ENCODE assay signal across 8 mouse cellular contexts in the genomic region with DNA sequence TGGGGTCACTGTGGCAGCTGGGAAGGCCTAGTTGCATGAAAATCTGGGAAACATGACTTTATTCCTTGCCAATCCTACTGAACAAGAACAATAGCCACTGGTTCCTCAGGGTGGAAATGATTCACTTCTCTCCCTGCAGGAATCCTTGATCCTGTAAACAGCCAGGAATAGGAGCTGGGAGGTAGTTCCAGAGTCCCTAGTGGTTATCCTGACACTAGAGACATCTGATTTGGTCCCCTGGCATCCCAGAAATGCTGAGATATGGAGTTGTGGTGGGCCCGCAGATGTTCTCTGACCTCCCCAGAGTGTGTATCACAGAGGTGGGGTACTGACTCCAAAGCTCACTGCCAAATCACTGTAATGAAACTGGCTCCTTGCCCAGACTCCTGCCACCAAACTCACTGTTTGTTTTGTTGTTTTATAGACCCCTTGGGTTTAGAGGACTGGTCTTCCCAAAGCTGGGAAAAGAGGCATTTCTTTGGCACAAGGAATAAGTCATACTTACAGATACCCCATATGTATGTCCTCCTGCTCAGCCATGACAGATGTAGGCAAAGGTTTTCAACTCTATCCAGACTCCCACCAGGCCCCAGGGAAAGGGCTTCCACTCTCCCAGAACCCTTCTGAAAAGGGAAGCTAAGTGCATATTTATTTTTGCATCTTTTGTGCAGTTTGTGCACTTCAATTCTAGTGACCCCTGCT. TPM values are rescaled to one million over a fixed set of nuclear protein-coding genes. Genes with fewer than 3 reads are reported as not detected.
DNase-seq lines count a peak whose midpoint lies in the region; TF ChIP-seq lines count a peak whose summit lies in the region.
"Had no signal": no experiment of that assay in that cellular context is flagged by ENCODE, and none has a peak within 500 bp of the region (broad histone marks: within the 10 kb centered on the region; RNA-seq: fewer than 3 reads in every experiment).

No protein-coding gene starts in this region.

- DNase-seq in left cerebral cortex, postnatal 4 days = peak; percentile 61
- no peak for DNase-seq in left cerebral cortex, postnatal 25 days (ENCODE audit: low spot score in 2 of 2)
- peak; percentile 32 to 45 for DNase-seq in heart, postnatal 14 days
- no peak for DNase-seq in layer of hippocampus, postnatal 25 days (ENCODE audit: extremely low spot score in 1 of 2, low spot score in 1 of 2)
- DNase-seq in thymus, postnatal 25 days = no peak

- no peaks in the 10 kb centered on the region for H3K79me2 ChIP-seq in myocyte (ENCODE audit: control insufficient read depth, insufficient read depth)

- peak overlapping the region; percentile 93 for H3K27ac ChIP-seq in embryonic fibroblast, embryonic 13.5 days (ENCODE audit: insufficient read depth, low read length)

- H3K36me3 ChIP-seq in myocyte (ENCODE audit: control insufficient read depth, insufficient read depth) = peaks cover under 1% of the 10 kb centered on the region

- peak overlapping the region; percentile 41 for H3K4me2 ChIP-seq in myocyte (ENCODE audit: low read depth)

- no peak overlapping the region for H3K4me3 ChIP-seq in embryonic fibroblast, embryonic 13.5 days (ENCODE audit: insufficient read depth, low read length)
- no peak overlapping the region for H3K4me3 ChIP-seq in myocyte

- peaks cover 22% of the 10 kb centered on the region for H3K4me1 ChIP-seq in embryonic fibroblast, embryonic 13.5 days (ENCODE audit: control insufficient read depth, insufficient read depth, low read length)

- H3ac ChIP-seq in myocyte (ENCODE audit: control insufficient read depth, insufficient read length) = no peak overlapping the region

- no peak for TF ChIP-seq POLR2A in embryonic fibroblast, embryonic 13.5 days (IDR thresholded peaks at IDR 0.05; ENCODE audit: low read depth, low read length)
- no peak for TF ChIP-seq POLR2A in myocyte (IDR thresholded peaks at IDR 0.05; ENCODE audit: insufficient read length, low read depth)

- intact Hi-C loops in left cerebral cortex, postnatal 4 days (cut with DNase I) = no loop called here
- intact Hi-C loops in left cerebral cortex, postnatal 25 days (cut with DNase I) = no loop called here
- intact Hi-C loops in heart, postnatal 14 days (cut with DNase I) = no loop called here

- TF ChIP-seq CTCF in embryonic fibroblast, embryonic 13.5 days (IDR thresholded peaks at IDR 0.05; ENCODE audit: borderline replicate concordance, insufficient read depth, low read length) = no peak

- no peaks in the 10 kb centered on the region for H3K27me3 ChIP-seq in myocyte (ENCODE audit: control insufficient read depth, insufficient read depth, insufficient read length)

TF ChIP-seq in myocyte, 11 proteins besides CTCF, POLR2A, EP300 and RAD21:
- TF ChIP-seq SRF (IDR thresholded peaks at IDR 0.05; ENCODE audit: control insufficient read depth, insufficient read length, low read depth) = no peak
- TF ChIP-seq E2F4 (IDR thresholded peaks at IDR 0.05; ENCODE audit: insufficient read depth) = no peak
- 0 out of 2 replicates have a peak, but pooled peaks have one; percentile 2 for TF ChIP-seq CEBPB (IDR thresholded peaks at IDR 0.05; ENCODE audit: insufficient read depth, poor library complexity, severe bottlenecking)
- no peak for TF ChIP-seq POLR2AphosphoS2 (IDR thresholded peaks at IDR 0.05; ENCODE audit: insufficient read length, low read depth)
- no peak for TF ChIP-seq USF1 (IDR thresholded peaks at IDR 0.05; ENCODE audit: low read depth)
- TF ChIP-seq MYOD1 (IDR thresholded peaks at IDR 0.05; ENCODE audit: control insufficient read depth in 1 of 3, insufficient read length in 2 of 3, low read depth in 2 of 3) = peak in 2 of 3 experiments; percentile 3 to 52
- TF ChIP-seq MAX (IDR thresholded peaks at IDR 0.05; ENCODE audit: low read depth) = no peak
- peak; percentile 45 for TF ChIP-seq TCF12 (IDR thresholded peaks at IDR 0.05; ENCODE audit: insufficient read depth, poor library complexity, severe bottlenecking)
- peak in 1 of 3 experiments; percentile 57 for TF ChIP-seq MYOG (IDR thresholded peaks at IDR 0.05; ENCODE audit: control insufficient read depth in 1 of 3, insufficient read depth in 1 of 3, insufficient read length in 2 of 3, low read depth in 2 of 3)

RNA-seq across cellular contexts. Expression of gene Plxna2, which starts 40.6 kb away (rescaled TPM):
- 100 to 1,000 TPM; 132 to 134 TPM for total RNA-seq in left cerebral cortex, postnatal 4 days (2021)
- total RNA-seq in left cerebral cortex, postnatal 25 days (2021) = 100 to 1,000 TPM in 1 of 2 experiments, 10 to 100 TPM in 1; 88.4 to 102 TPM
- 6.8 and 12.9 TPM in 2 replicates for polyA plus RNA-seq in embryonic fibroblast, embryonic 13.5 days (2011; ENCODE audit: insufficient read length, low read depth, missing spikeins)
- total RNA-seq in heart, postnatal 14 days (2021) = 10 to 100 TPM; 26.6 to 29.7 TPM
- 3.6 TPM for polyA plus RNA-seq in myocyte (2012; fragmentation: generic; extraction: Trizol)
- 10 to 100 TPM; 65.2 to 77.2 TPM for total RNA-seq in layer of hippocampus, postnatal 25 days (2021)
- polyA plus RNA-seq: activated CD4-positive, CD25-positive, alpha-beta regulatory T cell, adult 4 months had no signal

Comparison
In these comparisons a context has a peak if more than half of its experiments do, and no peak if none do; other contexts are left out.
1. DNase-seq: peak in left cerebral cortex, postnatal 4 days (single experiment) and heart, postnatal 14 days (2 of 2); none in left cerebral cortex, postnatal 25 days (0 of 2), layer of hippocampus, postnatal 25 days (0 of 2) and thymus, postnatal 25 days (single experiment).